Mouse (Mus musculus) forebrain, embryonic 15.5 days (tissue): Measurements from ENCODE around the gene Pax6. TPM values are rescaled to one million over a fixed set of nuclear protein-coding genes. Genes with fewer than 3 reads are reported as not detected.

Experiments
- ATAC-seq: fragments of 200-750 bp; cut with Nextera tagmentation; replicated peaks from 2 replicates; pipeline ENCODE4 v1.8.0; 2017; ENCODE audit warnings: mild to moderate bottlenecking, moderate TSS enrichment, moderate library complexity
- H3K27ac ChIP-seq: fragments of 300-500 bp; sonication (generic); replicated peaks from 2 replicates; pipeline ENCODE4 v1.5.1; 2015; ENCODE audit warnings: mild to moderate bottlenecking, inconsistent platforms
- H3K27me3 ChIP-seq: fragments of 300-500 bp; sonication (generic); 2 replicates; pipeline ENCODE4 v1.6.1; 2015; ENCODE audit warnings: inconsistent platforms
- H3K36me3 ChIP-seq: fragments of 300-500 bp; sonication (generic); 2 replicates; pipeline ENCODE4 v1.6.1; 2015; ENCODE audit warnings: mild to moderate bottlenecking, inconsistent platforms
- H3K4me1 ChIP-seq: fragments of 300-500 bp; sonication (generic); 2 replicates; pipeline ENCODE4 v1.6.1; 2015; ENCODE audit warnings: inconsistent platforms
- H3K4me2 ChIP-seq: fragments of 300-500 bp; sonication (generic); replicated peaks from 2 replicates; pipeline ENCODE4 v1.6.1; 2015; ENCODE audit warnings: mild to moderate bottlenecking, inconsistent platforms
- H3K4me3 ChIP-seq: fragments of 300-500 bp; sonication (generic); 2 replicates; pipeline ENCODE4 v1.5.1; 2015; ENCODE audit warnings: mild to moderate bottlenecking, inconsistent platforms
- H3K9ac ChIP-seq: fragments of 300-500 bp; sonication (generic); replicated peaks from 2 replicates; pipeline ENCODE4 v1.6.1; 2015; ENCODE audit warnings: mild to moderate bottlenecking, inconsistent platforms
- H3K9me3 ChIP-seq: fragments of 300-500 bp; sonication (generic); 2 replicates; pipeline ENCODE4 v1.6.1; 2016; ENCODE audit warnings: inconsistent platforms
- WGBS: fragments of 180-500 bp; shearing (Covaris S2); methylation state at CpG from one replicate; pipeline ENCODE4 v1.1.7; 2015; ENCODE audit warnings: mixed read lengths; 5-methylcytosine and 5-hydroxymethylcytosine counted together
- polyA plus RNA-seq: library from polyadenylated mRNA; unstranded; fragments of >200 nt; fragmentation: Nextera tagmentation; extraction: Ambion mirVana; gene quantifications from 2 replicates; pipeline ENCODE4 v1.2.1, GENCODE M21; 2015

Pax6 gene
- polyA plus RNA-seq, 1 experiment from 2014 or later = 45.0 TPM

GRCm38 (mm10) chr2:105688011-105688410, 19.3 kb downstream of the Pax6 start:
- Histone ChIP-seq H3K27ac (peak overlapping the region; percentile 66), H3K9me3 (no peaks in the 10 kb centered on the region), H3K4me3 (peak overlapping the region; percentile 28), H3K27me3 (peaks cover 15% of the 10 kb centered on the region; the same call in 1 of the 2 replicates), H3K4me1 (peaks cover 52% of the 10 kb centered on the region), H3K9ac (peak overlapping the region; percentile 41), H3K36me3 (no peaks in the 10 kb centered on the region; the same call in 1 of the 2 replicates), H3K4me2 (peak overlapping the region; percentile 56)
- 3% methylated on average over 17 of the region's 17 CpGs for WGBS
- no peak for ATAC-seq

- WGBS = 4% methylated on average over 25 of the region's 25 CpGs
- H3K9me3 ChIP-seq = no peaks in the 10 kb centered on the region
- H3K27me3 ChIP-seq = peaks cover 15% of the 10 kb centered on the region; the same call in 1 of the 2 replicates
- peak overlapping the region; percentile 56 for H3K4me2 ChIP-seq
- peak overlapping the region; percentile 41 for H3K9ac ChIP-seq
- H3K4me1 ChIP-seq = peaks cover 49% of the 10 kb centered on the region
- peak overlapping the region; percentile 66 for H3K27ac ChIP-seq
- H3K4me3 ChIP-seq = peak overlapping the region; percentile 28
- ATAC-seq = no peak
- no peaks in the 10 kb centered on the region; the same call in 1 of the 2 replicates for H3K36me3 ChIP-seq
Measured at GRCm38 (mm10) chr2:105688436-105689303, 20.0 kb downstream of the Pax6 start.

GRCm38 (mm10) chr2:105689304-105689770, 20.6 kb downstream of the Pax6 start:
- peak overlapping the region; percentile 41; the same call in 1 of the 2 replicates for H3K9ac ChIP-seq
- no peak for ATAC-seq
- under 1% methylated on average over 15 of the region's 15 CpGs for WGBS
- H3K9me3 ChIP-seq = no peaks in the 10 kb centered on the region
- peak overlapping the region; percentile 28 for H3K4me3 ChIP-seq
- H3K27me3 ChIP-seq = peaks cover 15% of the 10 kb centered on the region; the same call in 1 of the 2 replicates
- no peaks in the 10 kb centered on the region; the same call in 1 of the 2 replicates for H3K36me3 ChIP-seq
- H3K4me1 ChIP-seq = peaks cover 49% of the 10 kb centered on the region
- peak overlapping the region; percentile 66 for H3K27ac ChIP-seq
- peak overlapping the region; percentile 56 for H3K4me2 ChIP-seq

- Histone ChIP-seq H3K4me1 (peaks cover 49% of the 10 kb centered on the region), H3K36me3 (no peaks in the 10 kb centered on the region; the same call in 1 of the 2 replicates), H3K4me3 (peak overlapping the region; percentile 28), H3K4me2 (peak overlapping the region; percentile 56), H3K9me3 (no peaks in the 10 kb centered on the region), H3K27me3 (peaks cover 10% of the 10 kb centered on the region; the same call in 1 of the 2 replicates), H3K27ac (peak overlapping the region; percentile 66), H3K9ac (0 out of 2 replicates have a peak overlapping the region, but pooled peaks have one; percentile 11)
- WGBS = 1% methylated on average over 28 of the region's 28 CpGs
- ATAC-seq = peak; percentile 16
Measured at GRCm38 (mm10) chr2:105689771-105690639, 21.3 kb downstream of the Pax6 start.

GRCm38 (mm10) chr2:105691296-105691695, 22.6 kb downstream of the Pax6 start:
- peaks cover 2% of the 10 kb centered on the region for H3K36me3 ChIP-seq
- H3K9me3 ChIP-seq = no peaks in the 10 kb centered on the region
- no peak overlapping the region for H3K9ac ChIP-seq
- peaks cover 49% of the 10 kb centered on the region for H3K4me1 ChIP-seq
- no peak overlapping the region for H3K4me3 ChIP-seq
- H3K27me3 ChIP-seq = peaks cover 9% of the 10 kb centered on the region; the same call in 1 of the 2 replicates
- H3K4me2 ChIP-seq = no peak overlapping the region
- WGBS = 15% methylated on average over 10 of the region's 10 CpGs
- H3K27ac ChIP-seq = no peak overlapping the region; the same call in 1 of the 2 replicates
- no peak for ATAC-seq

- WGBS = 50% methylated on average over 5 of the region's 5 CpGs
- 0 out of 2 replicates have a peak overlapping the region, but pooled peaks have one; percentile 23 for H3K27ac ChIP-seq
- H3K4me3 ChIP-seq = no peak overlapping the region
- no peaks in the 10 kb centered on the region for H3K27me3 ChIP-seq
- no peak overlapping the region for H3K9ac ChIP-seq
- H3K36me3 ChIP-seq = peaks cover 5% of the 10 kb centered on the region
- no peaks in the 10 kb centered on the region for H3K9me3 ChIP-seq
- H3K4me1 ChIP-seq = peaks cover 9% of the 10 kb centered on the region; the same call in 1 of the 2 replicates
- H3K4me2 ChIP-seq = no peak overlapping the region
- no peak for ATAC-seq
Measured at GRCm38 (mm10) chr2:105697741-105698140, 29.0 kb downstream of the Pax6 start.

GRCm38 (mm10) chr2:105698631-105699030, 29.9 kb downstream of the Pax6 start:
- H3K36me3 ChIP-seq = peaks cover 5% of the 10 kb centered on the region; the same call in 1 of the 2 replicates
- ATAC-seq = 0 out of 2 replicates have a peak, but pooled peaks have one; percentile 32
- H3K4me2 ChIP-seq = no peak overlapping the region

GRCm38 (mm10) chr2:105701781-105702180, 33.1 kb downstream of the Pax6 start:
- no peaks in the 10 kb centered on the region for H3K36me3 ChIP-seq
- WGBS = 55% methylated on average over 4 of the region's 4 CpGs
- H3K4me1 ChIP-seq = peaks cover 13% of the 10 kb centered on the region; the same call in 1 of the 2 replicates
- H3K27me3 ChIP-seq = no peaks in the 10 kb centered on the region
- ATAC-seq = no peak
- H3K27ac ChIP-seq = no peak overlapping the region
- H3K4me3 ChIP-seq = no peak overlapping the region
- no peaks in the 10 kb centered on the region for H3K9me3 ChIP-seq
- H3K9ac ChIP-seq = no peak overlapping the region
- H3K4me2 ChIP-seq = no peak overlapping the region

More at GRCm38 (mm10) chr2:105698631-105699030, 29.9 kb downstream of the Pax6 start:
- Histone ChIP-seq H3K9ac (no peak overlapping the region), H3K4me1 (peaks cover 9% of the 10 kb centered on the region; the same call in 1 of the 2 replicates), H3K4me3 (no peak overlapping the region), H3K27ac (no peak overlapping the region), H3K27me3 (no peaks in the 10 kb centered on the region), H3K9me3 (no peaks in the 10 kb centered on the region)
- 65% methylated on average over 2 of the region's 2 CpGs for WGBS

GRCm38 (mm10) chr2:105702586-105702985, 33.9 kb downstream of the Pax6 start:
- Histone ChIP-seq H3K9me3 (no peaks in the 10 kb centered on the region), H3K27me3 (no peaks in the 10 kb centered on the region), H3K4me1 (peaks cover 12% of the 10 kb centered on the region; the same call in 1 of the 2 replicates), H3K4me2 (no peak overlapping the region), H3K27ac (no peak overlapping the region), H3K9ac (no peak overlapping the region), H3K36me3 (no peaks in the 10 kb centered on the region), H3K4me3 (no peak overlapping the region)
- no peak for ATAC-seq
- WGBS = 53% methylated on average over 10 of the region's 10 CpGs

GRCm38 (mm10) chr2:105705320-105705719, 36.6 kb downstream of the Pax6 start:
- H3K4me2 ChIP-seq = no peak overlapping the region
- no peaks in the 10 kb centered on the region for H3K27me3 ChIP-seq
- no peaks in the 10 kb centered on the region for H3K36me3 ChIP-seq
- no peak overlapping the region for H3K4me3 ChIP-seq
- ATAC-seq = no peak
- H3K9ac ChIP-seq = no peak overlapping the region
- H3K27ac ChIP-seq = no peak overlapping the region
- H3K9me3 ChIP-seq = no peaks in the 10 kb centered on the region
- peaks cover 4% of the 10 kb centered on the region; the same call in 1 of the 2 replicates for H3K4me1 ChIP-seq
- 27% methylated on average over 2 of the region's 2 CpGs for WGBS

GRCm38 (mm10) chr2:105709126-105709525, 40.4 kb downstream of the Pax6 start:
- Histone ChIP-seq H3K27ac (no peak overlapping the region), H3K27me3 (no peaks in the 10 kb centered on the region), H3K36me3 (no peaks in the 10 kb centered on the region), H3K4me3 (no peak overlapping the region), H3K9ac (no peak overlapping the region), H3K4me1 (peaks cover 4% of the 10 kb centered on the region; the same call in 1 of the 2 replicates), H3K4me2 (no peak overlapping the region), H3K9me3 (no peaks in the 10 kb centered on the region)
- no peak for ATAC-seq
- 67% methylated on average over 3 of the region's 3 CpGs for WGBS
